Mouse (Mus musculus) central nervous system, embryonic 11.5 days (tissue): Measurements from ENCODE around the gene Msmo1. TPM values are rescaled to one million over a fixed set of nuclear protein-coding genes. Genes with fewer than 3 reads are reported as not detected.

ENCODE experiments used
- polyA plus RNA-seq: library from polyadenylated mRNA; depleted of rRNA; stranded (reverse); fragments of >200 nt; gene quantifications from 2 replicates; pipeline ENCODE4 v1.2.3, GENCODE M21; 2012; rRNA removed

Msmo1 gene
- 109 and 158 TPM in 2 replicates for polyA plus RNA-seq

GRCm38 (mm10) chr8:64733271-64733943, at the start of gene Msmo1:
TSS of gene Msmo1 (minus strand) at chr8:64733792.

DNA sequence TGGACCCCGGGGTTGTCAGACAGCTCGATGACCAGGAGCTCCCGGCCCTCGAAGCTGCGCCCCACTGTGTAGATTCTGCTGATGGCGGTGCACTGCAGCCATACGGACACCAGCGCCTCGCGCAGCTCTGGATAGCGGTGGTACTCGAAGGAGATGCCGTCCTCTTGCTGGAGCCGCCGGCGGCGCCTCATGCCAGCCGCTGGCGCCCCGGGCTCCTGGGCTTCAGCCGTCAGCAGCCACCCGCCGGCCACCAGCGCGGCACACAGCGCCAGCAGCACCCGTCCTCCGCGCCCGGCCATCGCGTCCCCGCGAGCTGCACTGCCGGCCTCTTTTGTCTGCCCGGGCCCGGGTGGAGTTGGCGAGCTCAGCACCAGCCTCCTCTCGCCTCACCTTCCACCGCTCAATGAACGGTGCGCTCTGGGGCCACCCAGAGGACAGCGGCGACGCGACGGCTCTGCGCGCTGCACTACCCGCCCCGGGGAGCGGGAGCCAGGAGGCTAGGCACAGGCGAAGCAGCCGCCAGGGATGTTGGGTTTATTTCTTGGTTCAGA, 40.9 kb downstream of the Msmo1 start, which contains the start of gene Cpe:
Gene Cpe (minus strand): TSS at position 404 of the 551 bp plus-strand sequence.

Other genes with a start within 250 kb of the Msmo1 start
- gene Cpe, start 40.7 kb downstream of the Msmo1 start, polyA plus RNA-seq, result 100 and 101 TPM in 2 replicates
- gene Klhl2, start 116.2 kb upstream of the Msmo1 start, polyA plus RNA-seq, result 19.9 and 23.4 TPM in 2 replicates
- 8.9 and 11.6 TPM in 2 replicates for gene Tmem192, start 213.4 kb upstream of the Msmo1 start, polyA plus RNA-seq